Mouse (Mus musculus): ENCODE measurements around the gene Slc13a4. TPM values are rescaled to one million over a fixed set of nuclear protein-coding genes. Genes with fewer than 3 reads are reported as not detected.

The Slc13a4 gene
- polyA plus RNA-seq, 1 experiment: 0.07 TPM

GRCm38 (mm10) chr6:35334278-35334677 is 26.3 kb upstream of the Slc13a4 start:
- H3K36me3 ChIP-seq (ENCODE audit: control insufficient read depth, insufficient read depth): no peaks in the 10 kb centered on the region
- TF ChIP-seq MYOG (IDR thresholded peaks at IDR 0.05; ENCODE audit: control insufficient read depth, extremely low read depth, insufficient read length) (no peak), MYOD1 (IDR thresholded peaks at IDR 0.05; ENCODE audit: control insufficient read depth, insufficient read length, low read depth) (no peak), MAX (IDR thresholded peaks at IDR 0.05) (no peak), CTCF (IDR thresholded peaks at IDR 0.05; ENCODE audit: control insufficient read depth, insufficient read depth, insufficient read length) (no peak), FOSL1 (IDR thresholded peaks at IDR 0.05; ENCODE audit: insufficient read depth, low read length, poor library complexity, severe bottlenecking) (no peak), CEBPB (IDR thresholded peaks at IDR 0.05; ENCODE audit: low read depth) (no peak)
- no peaks in the 10 kb centered on the region for H3K79me3 ChIP-seq (ENCODE audit: low read depth)
- no peak overlapping the region for H3K4me3 ChIP-seq (ENCODE audit: insufficient read depth, poor library complexity, severe bottlenecking)
- no peaks in the 10 kb centered on the region for H3K27me3 ChIP-seq (ENCODE audit: control insufficient read depth, insufficient read depth, insufficient read length)
- no peaks in the 10 kb centered on the region for H3K79me2 ChIP-seq (ENCODE audit: control insufficient read depth, insufficient read depth)
- no peak overlapping the region for H3ac ChIP-seq (ENCODE audit: control insufficient read depth, insufficient read length, low read depth)

DNA sequence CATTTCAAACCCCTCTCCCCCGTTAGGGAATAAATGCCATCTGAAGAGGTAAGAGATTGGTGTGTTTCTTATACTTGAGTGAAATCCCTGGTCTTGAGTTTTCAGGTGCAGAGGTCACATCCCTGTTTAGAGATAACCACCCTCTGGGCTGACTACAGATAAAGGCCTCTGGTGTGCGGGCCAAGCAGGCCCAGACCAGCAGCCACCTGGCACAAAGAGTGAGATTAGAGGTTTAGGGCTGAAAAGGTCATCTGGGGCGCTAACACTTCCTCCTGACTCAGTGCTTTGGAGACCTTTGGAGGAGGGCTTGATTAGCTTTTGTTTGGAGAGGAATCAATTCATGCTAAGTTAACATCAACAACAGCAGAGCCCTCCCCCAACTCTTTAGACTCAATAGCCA is 25.7 kb upstream of the Slc13a4 start:
- no peak overlapping the region for H3K4me3 ChIP-seq (ENCODE audit: insufficient read depth, poor library complexity, severe bottlenecking)

DNA sequence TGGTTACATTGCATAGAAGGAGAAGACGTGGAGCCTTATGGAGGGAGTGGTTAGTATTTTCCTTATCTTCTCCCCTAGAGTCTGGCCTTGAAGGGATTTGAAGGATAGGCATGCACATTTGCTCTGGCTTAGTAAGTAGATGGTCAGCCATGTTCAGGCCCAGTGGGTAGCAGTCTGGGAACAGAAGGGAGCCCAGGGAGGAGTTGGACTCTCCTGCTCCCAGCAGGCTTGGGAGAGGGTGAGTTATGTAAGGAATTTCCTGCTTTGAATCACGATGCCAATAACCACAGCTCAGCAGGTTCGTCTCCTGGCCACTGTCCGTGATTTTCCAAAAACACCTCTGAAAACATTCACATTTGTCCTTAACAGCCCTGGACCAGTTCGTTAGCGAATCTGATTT is 22.9 kb upstream of the Slc13a4 start:
- Histone ChIP-seq H3K79me2 (ENCODE audit: control insufficient read depth, insufficient read depth) (no peaks in the 10 kb centered on the region), H3K79me3 (ENCODE audit: low read depth) (no peaks in the 10 kb centered on the region), H3ac (ENCODE audit: control insufficient read depth, insufficient read length, low read depth) (no peak overlapping the region), H3K36me3 (ENCODE audit: control insufficient read depth, insufficient read depth) (no peaks in the 10 kb centered on the region), H3K4me3 (ENCODE audit: insufficient read depth, poor library complexity, severe bottlenecking) (no peak overlapping the region), H3K27me3 (ENCODE audit: control insufficient read depth, insufficient read depth, insufficient read length) (no peaks in the 10 kb centered on the region)
- no peak for TF ChIP-seq CEBPB (IDR thresholded peaks at IDR 0.05; ENCODE audit: low read depth)

More for the DNA sequence above, 25.7 kb upstream of the Slc13a4 start:
- H3K36me3 ChIP-seq (ENCODE audit: control insufficient read depth, insufficient read depth): no peaks in the 10 kb centered on the region
- no peaks in the 10 kb centered on the region for H3K79me2 ChIP-seq (ENCODE audit: control insufficient read depth, insufficient read depth)
- no peaks in the 10 kb centered on the region for H3K27me3 ChIP-seq (ENCODE audit: control insufficient read depth, insufficient read depth, insufficient read length)
- no peaks in the 10 kb centered on the region for H3K79me3 ChIP-seq (ENCODE audit: low read depth)
- no peak overlapping the region for H3ac ChIP-seq (ENCODE audit: control insufficient read depth, insufficient read length, low read depth)
- no peak for TF ChIP-seq CTCF (IDR thresholded peaks at IDR 0.05; ENCODE audit: control insufficient read depth, insufficient read depth, insufficient read length)
- TF ChIP-seq MYOD1 (IDR thresholded peaks at IDR 0.05; ENCODE audit: control insufficient read depth, insufficient read length, low read depth): no peak
- no peak for TF ChIP-seq MAX (IDR thresholded peaks at IDR 0.05)
- TF ChIP-seq USF1 (IDR thresholded peaks at IDR 0.05; ENCODE audit: low read depth): no peak
- TF ChIP-seq FOSL1 (IDR thresholded peaks at IDR 0.05; ENCODE audit: insufficient read depth, low read length, poor library complexity, severe bottlenecking): no peak
- no peak for TF ChIP-seq MYOG (IDR thresholded peaks at IDR 0.05; ENCODE audit: control insufficient read depth, extremely low read depth, insufficient read length)
- TF ChIP-seq CEBPB (IDR thresholded peaks at IDR 0.05; ENCODE audit: low read depth): no peak

GRCm38 (mm10) chr6:35329956-35330355 is 22.0 kb upstream of the Slc13a4 start:
- no peaks in the 10 kb centered on the region for H3K79me3 ChIP-seq (ENCODE audit: low read depth)
- TF ChIP-seq FOSL1 (IDR thresholded peaks at IDR 0.05; ENCODE audit: insufficient read depth, low read length, poor library complexity, severe bottlenecking) (no peak), MAX (IDR thresholded peaks at IDR 0.05) (no peak), CTCF (IDR thresholded peaks at IDR 0.05; ENCODE audit: control insufficient read depth, insufficient read depth, insufficient read length) (no peak), MYOG (IDR thresholded peaks at IDR 0.05; ENCODE audit: control insufficient read depth, extremely low read depth, insufficient read length) (no peak)
- H3K36me3 ChIP-seq (ENCODE audit: control insufficient read depth, insufficient read depth): no peaks in the 10 kb centered on the region
- H3K4me3 ChIP-seq (ENCODE audit: insufficient read depth, poor library complexity, severe bottlenecking): no peak overlapping the region
- H3ac ChIP-seq (ENCODE audit: control insufficient read depth, insufficient read length, low read depth): no peak overlapping the region
- no peaks in the 10 kb centered on the region for H3K27me3 ChIP-seq (ENCODE audit: control insufficient read depth, insufficient read depth, insufficient read length)
- H3K79me2 ChIP-seq (ENCODE audit: control insufficient read depth, insufficient read depth): no peaks in the 10 kb centered on the region

DNA sequence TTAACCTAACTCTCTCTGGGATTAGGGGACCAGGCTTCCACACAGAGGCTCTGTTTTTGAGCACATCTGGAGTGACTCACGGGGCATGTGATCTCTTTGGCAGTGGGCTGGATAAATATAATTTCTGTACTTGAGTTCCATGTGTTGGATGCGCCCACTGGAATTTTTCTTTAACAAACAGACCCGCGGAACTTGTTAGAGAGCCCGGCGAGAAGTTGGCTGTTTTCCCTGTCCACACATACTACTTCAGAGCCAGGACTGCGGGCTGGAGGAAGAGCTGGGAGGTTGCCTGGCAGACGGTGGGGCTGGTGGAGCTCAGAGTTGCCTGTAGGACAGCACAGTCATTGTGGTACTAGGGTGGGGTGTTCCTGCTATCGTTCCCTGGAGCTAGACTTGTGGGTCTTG is 18.2 kb upstream of the Slc13a4 start, which contains the start of gene Fam180a:
Gene Fam180a (minus strand): TSS at position 31 of the 405 bp plus-strand sequence.
- Histone ChIP-seq H3K79me3 (ENCODE audit: low read depth) (no peaks in the 10 kb centered on the region), H3K79me2 (ENCODE audit: control insufficient read depth, insufficient read depth) (no peaks in the 10 kb centered on the region), H3K4me3 (ENCODE audit: insufficient read depth, poor library complexity, severe bottlenecking) (no peak within 1 kb of the TSS), H3K27me3 (ENCODE audit: control insufficient read depth, insufficient read depth, insufficient read length) (no peaks in the 10 kb centered on the region), H3K36me3 (ENCODE audit: control insufficient read depth, insufficient read depth) (no peaks in the 10 kb centered on the region), H3ac (ENCODE audit: control insufficient read depth, insufficient read length, low read depth) (no peak within 1 kb of the TSS)
- TF ChIP-seq FOSL1 (IDR thresholded peaks at IDR 0.05; ENCODE audit: insufficient read depth, low read length, poor library complexity, severe bottlenecking): no peak
- TF ChIP-seq CTCF (IDR thresholded peaks at IDR 0.05; ENCODE audit: control insufficient read depth, insufficient read depth, insufficient read length): no peak
- peak; percentile 83 for TF ChIP-seq USF1 (IDR thresholded peaks at IDR 0.05; ENCODE audit: low read depth)

DNA sequence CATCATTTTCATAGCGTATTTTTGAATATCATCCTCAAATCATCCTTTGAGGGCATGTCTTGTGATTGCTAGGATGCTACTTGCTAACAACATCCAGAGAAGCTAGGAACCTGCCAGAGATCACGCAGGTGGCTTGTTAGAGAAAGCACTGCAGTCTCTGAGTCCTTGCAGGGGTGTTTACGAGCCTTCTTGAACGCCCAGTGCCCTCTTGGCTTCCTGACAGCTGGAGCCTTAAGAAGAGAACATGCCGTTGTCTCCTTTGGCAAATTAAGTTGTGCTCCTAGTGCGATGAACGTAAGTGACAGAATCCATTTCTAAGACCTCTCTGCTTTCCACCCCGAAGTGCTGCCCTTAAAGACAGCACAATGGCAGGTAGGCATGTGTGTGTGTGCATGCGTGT is 16.4 kb upstream of the Slc13a4 start:
- no peaks in the 10 kb centered on the region for H3K36me3 ChIP-seq (ENCODE audit: control insufficient read depth, insufficient read depth)
- TF ChIP-seq CEBPB (IDR thresholded peaks at IDR 0.05; ENCODE audit: low read depth) (no peak), MYOG (IDR thresholded peaks at IDR 0.05; ENCODE audit: control insufficient read depth, extremely low read depth, insufficient read length) (no peak), FOSL1 (IDR thresholded peaks at IDR 0.05; ENCODE audit: insufficient read depth, low read length, poor library complexity, severe bottlenecking) (no peak), USF1 (IDR thresholded peaks at IDR 0.05; ENCODE audit: low read depth) (no peak)
- no peak overlapping the region for H3K4me3 ChIP-seq (ENCODE audit: insufficient read depth, poor library complexity, severe bottlenecking)
- no peaks in the 10 kb centered on the region for H3K79me2 ChIP-seq (ENCODE audit: control insufficient read depth, insufficient read depth)
- H3K27me3 ChIP-seq (ENCODE audit: control insufficient read depth, insufficient read depth, insufficient read length): no peaks in the 10 kb centered on the region
- no peak overlapping the region for H3ac ChIP-seq (ENCODE audit: control insufficient read depth, insufficient read length, low read depth)
- no peaks in the 10 kb centered on the region for H3K79me3 ChIP-seq (ENCODE audit: low read depth)

All from C2C12 (cell line).